Mouse (Mus musculus) cortical plate, adult 2 months (tissue): ENCODE data around the gene Abcc12. TPM values are rescaled to one million over a fixed set of nuclear protein-coding genes. Genes with fewer than 3 reads are reported as not detected.

Experiments used
- H3K27ac ChIP-seq: fragments of 200-500 bp; 2 replicates; pipeline ENCODE4 v1.5.1; 2012; ENCODE audit warnings: low read length, control low read depth, inconsistent platforms; ENCODE audit not compliant: insufficient read depth
- H3K4me1 ChIP-seq: fragments of 200-500 bp; 2 replicates; pipeline ENCODE4 v1.6.1; 2011; ENCODE audit warnings: low read length; ENCODE audit not compliant: control insufficient read depth, insufficient read depth
- H3K4me3 ChIP-seq: fragments of 200-500 bp; 2 replicates; pipeline ENCODE4 v1.5.1; 2011; ENCODE audit warnings: mild to moderate bottlenecking, low read length, control low read depth; ENCODE audit not compliant: insufficient read depth
- CTCF ChIP-seq: fragments of 200-500 bp; IDR thresholded peaks from 2 replicates; pipeline ENCODE4 v1.5.1; 2011; ENCODE audit warnings: mild to moderate bottlenecking, control low read depth, low read length; ENCODE audit not compliant: insufficient read depth; ENCODE audit errors: extremely low read depth
- POLR2A ChIP-seq: fragments of 200-500 bp; IDR thresholded peaks from 2 replicates; pipeline ENCODE4 v1.6.1; 2011; ENCODE audit warnings: mild to moderate bottlenecking, low read length, control low read depth; ENCODE audit not compliant: insufficient read depth; ENCODE audit errors: extremely low read depth
- polyA plus RNA-seq: library from polyadenylated mRNA; depleted of rRNA; stranded (reverse); fragments of >200 nt; gene quantifications from 2 replicates; pipeline ENCODE4 v1.2.3, GENCODE M21; 2012

The Abcc12 gene
- polyA plus RNA-seq, 1 experiment: 0.65 TPM

DNA sequence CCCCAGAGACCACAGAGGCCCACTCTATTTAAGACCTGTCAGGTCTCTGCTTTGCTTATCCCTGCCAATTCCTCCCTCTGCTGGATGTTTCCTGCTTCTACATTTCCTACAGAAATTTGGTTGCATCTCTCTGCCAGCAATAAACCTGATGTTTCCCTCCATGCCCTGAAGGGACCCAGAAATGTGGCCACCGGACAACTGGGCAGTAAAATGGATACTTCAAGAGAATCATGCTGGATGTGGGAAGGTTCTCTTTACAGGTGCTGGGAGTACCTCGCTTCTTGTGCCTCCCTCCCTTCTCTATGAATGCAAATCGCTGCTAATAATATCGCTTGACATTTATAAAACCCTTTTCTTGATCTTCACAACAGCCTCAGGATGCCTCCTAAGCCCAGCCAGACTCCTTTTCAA is 1.4 kb upstream of the Abcc12 start:
- peaks cover 3% of the 10 kb centered on the region for H3K4me1 ChIP-seq
- TF ChIP-seq POLR2A (no peak), CTCF (peak; percentile 45; the same call in 1 of the 2 replicates)

DNA sequence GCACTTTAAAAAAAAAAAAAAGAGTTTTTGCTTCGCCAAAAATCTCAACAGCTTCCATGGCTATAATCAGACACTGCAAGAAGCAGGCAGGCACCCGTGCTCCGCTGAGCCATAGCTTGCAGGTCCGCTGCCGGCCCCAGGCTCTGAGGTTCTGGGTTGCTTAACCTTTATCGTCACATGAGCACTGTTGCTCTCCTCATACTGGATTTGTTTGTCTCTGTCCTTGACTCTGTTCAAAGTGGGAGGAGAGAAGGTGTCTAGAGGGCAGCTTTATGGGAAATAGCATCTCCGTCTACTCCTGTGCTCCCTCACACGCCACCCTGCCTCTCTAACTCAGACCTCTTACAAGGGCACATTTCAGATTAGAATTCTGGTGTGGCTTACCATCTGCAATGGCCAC is 1.8 kb downstream of the Abcc12 start:
- TF ChIP-seq CTCF (no peak), POLR2A (no peak)
- H3K4me1 ChIP-seq: peaks cover 3% of the 10 kb centered on the region
- H3K27ac ChIP-seq: peak overlapping the region; percentile 39; the same call in 1 of the 2 replicates
- no peak overlapping the region for H3K4me3 ChIP-seq

More for the DNA sequence above, 1.4 kb upstream of the Abcc12 start:
- Histone ChIP-seq H3K27ac (peak overlapping the region; percentile 33; the same call in 1 of the 2 replicates), H3K4me3 (no peak overlapping the region)

DNA sequence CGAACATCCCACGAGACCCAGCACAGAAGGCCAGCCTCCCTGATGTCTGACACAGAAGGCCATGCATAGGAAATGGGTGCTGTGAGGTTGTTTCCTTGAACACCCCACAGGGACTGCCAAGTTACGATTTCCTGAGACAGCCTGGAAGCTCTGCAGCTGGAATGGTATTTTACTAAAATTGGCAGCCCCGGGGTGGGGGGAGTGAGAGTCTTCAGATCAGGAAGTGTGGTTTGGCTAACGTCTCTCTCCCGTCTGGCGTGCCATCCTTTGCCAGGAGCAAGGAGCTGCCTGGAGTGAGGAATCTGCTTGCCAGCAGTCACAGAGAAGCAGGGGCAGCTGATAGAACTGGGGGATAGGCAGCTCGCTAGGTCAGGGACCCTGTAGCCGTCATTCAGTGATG is 2.4 kb downstream of the Abcc12 start:
- TF ChIP-seq POLR2A (no peak), CTCF (no peak)
- H3K4me1 ChIP-seq: peaks cover 3% of the 10 kb centered on the region
- H3K4me3 ChIP-seq: no peak overlapping the region
- no peak overlapping the region for H3K27ac ChIP-seq

DNA sequence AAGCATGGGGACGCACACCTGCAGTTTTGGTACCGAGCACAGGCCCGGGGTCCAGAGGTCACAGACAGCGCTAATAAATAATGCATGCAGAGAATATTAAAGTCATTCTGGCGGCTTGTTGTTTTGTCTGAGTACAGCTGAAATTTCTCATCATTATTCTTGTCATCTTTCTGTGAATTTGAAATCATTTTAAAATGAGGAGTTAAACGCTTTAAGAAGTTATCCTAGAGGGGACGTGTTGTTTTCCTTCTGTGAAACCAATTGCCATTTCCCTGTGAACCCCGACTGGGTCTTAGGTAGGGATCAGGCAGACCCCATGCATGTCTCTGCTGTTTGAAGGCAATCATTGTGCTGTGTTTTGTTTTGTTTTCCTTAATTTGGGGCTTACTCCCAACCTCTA is 2.9 kb downstream of the Abcc12 start:
- H3K27ac ChIP-seq: no peak overlapping the region
- TF ChIP-seq POLR2A (no peak), CTCF (no peak)
- no peak overlapping the region for H3K4me3 ChIP-seq
- H3K4me1 ChIP-seq: peaks cover 3% of the 10 kb centered on the region

DNA sequence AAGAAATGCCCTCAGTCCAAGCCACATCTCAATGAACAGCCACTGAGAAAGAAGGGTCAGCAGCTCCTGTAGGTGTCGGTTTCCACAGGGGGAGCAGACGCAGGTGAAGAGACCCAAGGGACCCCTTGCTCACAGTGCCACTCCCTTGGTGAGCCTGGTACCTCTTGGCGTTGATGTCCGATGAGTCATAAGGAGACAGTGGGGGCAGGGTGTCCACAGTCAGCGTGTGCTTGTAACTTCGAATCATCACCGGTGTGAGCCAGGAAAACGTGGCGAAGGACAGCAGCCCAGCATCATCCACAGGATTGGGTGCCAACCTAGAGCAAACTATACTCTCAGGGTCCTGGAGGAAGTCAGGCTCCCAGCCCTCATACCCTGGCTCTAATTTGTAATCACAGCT is 16.8 kb downstream of the Abcc12 start:
- Histone ChIP-seq H3K27ac (no peak overlapping the region), H3K4me1 (no peaks in the 10 kb centered on the region), H3K4me3 (no peak overlapping the region)
- no peak for TF ChIP-seq POLR2A
- TF ChIP-seq CTCF: no peak

DNA sequence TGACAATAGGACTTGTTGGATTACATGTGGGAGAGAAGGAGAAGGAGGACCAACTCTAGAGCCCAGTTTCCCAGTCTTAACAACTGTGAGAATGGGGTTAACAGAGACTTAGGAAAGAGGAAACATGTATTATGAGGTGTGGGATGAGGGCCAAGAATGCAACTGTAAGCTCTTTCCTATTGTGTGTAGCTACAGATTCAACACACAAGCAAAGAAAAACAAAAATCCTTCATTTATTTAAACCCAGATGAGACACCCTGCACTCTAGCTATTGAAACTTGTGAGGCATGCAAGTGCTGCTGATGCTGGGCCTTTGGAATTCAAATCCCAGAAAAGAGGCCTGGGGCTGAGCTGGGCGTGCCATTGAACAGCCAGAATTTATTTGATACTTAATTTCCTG is 18.7 kb downstream of the Abcc12 start:
- no peaks in the 10 kb centered on the region for H3K4me1 ChIP-seq
- no peak overlapping the region for H3K4me3 ChIP-seq
- TF ChIP-seq POLR2A (no peak), CTCF (no peak)
- no peak overlapping the region for H3K27ac ChIP-seq

DNA sequence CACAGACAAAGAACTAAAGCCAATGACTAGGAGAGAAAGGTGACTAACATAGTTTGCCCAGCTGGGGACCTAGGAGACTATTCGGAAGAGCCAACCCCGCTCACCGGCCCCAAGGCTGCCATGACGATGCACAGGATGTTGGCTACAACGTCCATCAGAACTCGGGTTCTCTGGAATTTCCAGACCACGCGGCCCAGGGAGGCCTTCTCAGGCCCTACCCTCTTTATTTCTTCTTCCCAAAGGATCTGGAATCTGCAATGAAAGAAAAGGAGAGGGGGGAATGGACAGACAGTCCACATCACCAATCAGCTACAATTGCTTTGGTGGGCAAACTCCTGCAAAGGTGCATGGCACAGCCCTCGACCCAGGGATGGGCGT is 19.8 kb downstream of the Abcc12 start:
- Histone ChIP-seq H3K27ac (no peak overlapping the region), H3K4me3 (no peak overlapping the region), H3K4me1 (no peaks in the 10 kb centered on the region)
- TF ChIP-seq CTCF (no peak), POLR2A (no peak)

DNA sequence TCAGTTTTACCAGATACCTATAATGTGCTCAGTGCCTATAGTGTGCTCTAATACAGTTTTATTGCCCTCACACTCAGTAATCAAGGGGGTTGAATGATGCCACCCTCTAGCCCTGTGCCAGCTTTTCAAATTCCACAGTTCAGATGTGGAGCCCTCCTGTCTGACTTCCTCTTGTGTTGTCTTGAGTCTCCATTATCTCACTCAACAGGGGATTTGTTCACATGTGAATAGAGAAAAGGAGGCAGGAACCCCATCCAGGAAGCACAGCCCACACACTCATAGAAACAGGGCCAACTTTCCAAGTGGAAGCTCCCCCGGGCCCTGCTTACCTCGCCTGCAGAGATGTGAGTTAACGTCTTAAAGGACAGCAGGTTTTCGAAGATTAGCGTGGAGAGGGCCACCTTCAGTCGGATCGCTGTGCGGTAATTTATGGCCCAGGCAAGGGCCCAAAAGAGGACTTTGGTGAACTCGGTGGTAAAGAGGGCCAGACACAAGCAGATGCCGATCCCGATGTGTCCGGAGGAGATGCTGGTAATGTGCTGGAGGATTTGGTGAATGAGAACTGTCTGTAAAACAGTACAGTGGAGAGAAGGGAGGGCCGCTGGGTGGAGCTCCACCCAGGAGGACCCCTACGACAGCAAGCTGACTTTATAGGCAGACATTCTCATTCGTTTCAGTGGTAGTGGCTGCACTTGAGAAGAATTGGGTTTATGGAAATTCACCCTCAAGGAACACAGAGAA is 20.4 kb downstream of the Abcc12 start:
- no peak overlapping the region for H3K27ac ChIP-seq
- H3K4me3 ChIP-seq: no peak overlapping the region
- TF ChIP-seq CTCF (no peak), POLR2A (no peak)
- H3K4me1 ChIP-seq: no peaks in the 10 kb centered on the region

DNA sequence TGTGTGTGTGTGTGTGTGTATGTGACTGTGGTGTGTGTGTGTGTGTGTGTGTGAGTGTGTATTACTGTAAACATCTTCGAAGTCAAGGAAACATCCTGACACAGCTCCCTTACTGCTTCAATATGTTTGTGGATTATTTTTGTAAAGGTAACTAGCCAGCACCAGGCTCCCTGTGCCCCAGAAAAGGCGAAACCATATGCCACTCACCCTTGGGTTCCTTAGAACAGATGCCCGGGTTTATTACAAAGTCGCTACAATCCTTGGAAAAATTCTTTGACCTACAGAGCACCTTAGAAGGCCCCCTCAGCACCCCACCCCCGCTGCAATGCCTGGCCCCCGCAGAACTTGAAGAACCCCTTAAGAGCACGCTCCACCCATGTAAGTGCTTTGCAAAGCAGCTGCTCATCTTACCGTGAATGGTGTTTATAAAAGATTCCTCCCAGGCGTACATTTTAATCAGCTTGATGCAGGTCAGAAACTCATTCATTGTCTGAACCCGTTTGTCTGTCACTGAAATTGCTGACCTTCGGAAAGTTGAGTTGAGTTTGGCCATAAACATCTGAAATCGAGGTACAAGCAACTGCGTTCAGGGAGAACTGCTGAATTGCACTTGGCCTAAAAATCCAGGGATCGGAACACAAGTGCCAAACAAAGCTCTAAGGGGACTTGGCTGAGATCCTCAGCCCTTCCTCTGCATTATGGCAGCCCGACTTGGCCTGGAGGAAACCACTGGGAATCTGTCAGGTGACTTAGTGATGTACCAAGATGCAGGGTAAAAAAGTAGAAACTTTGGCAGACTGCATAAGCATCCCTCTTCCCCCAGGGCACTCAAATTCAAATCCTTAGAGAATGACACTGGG is 23.1 kb downstream of the Abcc12 start:
- no peak overlapping the region for H3K4me3 ChIP-seq
- H3K4me1 ChIP-seq: no peaks in the 10 kb centered on the region
- TF ChIP-seq POLR2A: no peak
- TF ChIP-seq CTCF: no peak
- H3K27ac ChIP-seq: no peak overlapping the region

DNA sequence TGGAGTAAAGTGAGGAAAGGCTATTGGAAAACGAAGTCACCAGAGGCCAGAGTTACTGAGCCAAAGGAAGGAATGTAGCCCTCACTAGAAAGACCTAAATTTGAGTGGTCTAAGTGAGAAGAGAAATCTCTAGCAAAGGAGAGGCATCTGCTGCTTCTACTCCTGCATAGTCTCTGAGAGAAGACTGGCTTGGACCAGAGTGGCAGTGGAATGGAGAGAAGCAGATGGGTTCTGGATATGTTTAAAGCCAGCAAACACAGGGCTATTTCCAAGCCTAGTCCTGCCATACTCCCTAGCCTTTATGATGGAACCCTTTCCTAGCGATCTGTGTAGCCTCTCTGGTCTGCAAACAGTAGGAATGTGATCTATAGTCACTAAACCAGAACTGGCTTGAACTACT is 24.9 kb downstream of the Abcc12 start:
- Histone ChIP-seq H3K4me3 (no peak overlapping the region), H3K27ac (no peak overlapping the region), H3K4me1 (no peaks in the 10 kb centered on the region)
- no peak for TF ChIP-seq CTCF
- no peak for TF ChIP-seq POLR2A
